Mouse (Mus musculus) cerebellum, postnatal 10 days (tissue): ENCODE measurements around the gene AC134908.4.

Experiments
- DNase-seq, 2 experiments: peaks; one replicate each; pipeline ENCODE4 v3.0.0; 2021; ENCODE audit warnings: mixed read lengths in 2 of 2

Gene AC134908.4

GRCm38 (mm10) chr17:25806507-25806906, 11.0 kb upstream of the AC134908.4 start:
- no peak for DNase-seq

- DNase-seq, result peak; percentile 80 to 81
Measured at GRCm38 (mm10) chr17:25802825-25803517, 7.5 kb upstream of the AC134908.4 start.

GRCm38 (mm10) chr17:25801029-25801428, 5.6 kb upstream of the AC134908.4 start:
- DNase-seq, result peak; percentile 82 to 85

- DNase-seq, result peak; percentile 86 to 93
Measured at GRCm38 (mm10) chr17:25796951-25797369, 1.5 kb upstream of the AC134908.4 start, which contains the start of gene Metrn. Gene Metrn (minus strand): TSS chr17:25797136.

- peak in 1 of 2 experiments; percentile 60 for DNase-seq
Measured at GRCm38 (mm10) chr17:25796211-25796771, 832 bp upstream of the AC134908.4 start.

- DNase-seq, result no peak
Measured at GRCm38 (mm10) chr17:25794998-25795397, 461 bp downstream of the AC134908.4 start.

DNA sequence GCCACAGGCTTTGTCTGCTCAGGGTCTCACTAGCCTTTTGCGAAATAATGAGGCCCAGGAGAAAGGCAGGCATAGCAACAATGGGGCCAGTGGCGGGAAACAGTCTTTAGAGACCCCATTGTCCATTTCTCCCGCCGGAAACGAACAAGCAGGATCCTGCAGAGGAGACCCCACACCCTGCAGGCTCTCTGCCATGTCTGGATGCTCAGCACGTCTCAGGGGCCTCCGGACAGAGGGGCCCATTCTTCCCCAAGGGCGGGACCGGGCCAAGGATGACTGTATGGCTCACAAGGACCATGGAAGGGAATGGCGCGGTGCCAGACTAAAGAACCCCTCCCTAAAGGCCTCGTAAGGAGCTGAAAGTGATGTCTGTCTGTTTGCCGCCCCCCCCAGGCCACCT, 1.3 kb downstream of the AC134908.4 start:
- DNase-seq, result peak in 1 of 2 experiments; percentile 51

DNA sequence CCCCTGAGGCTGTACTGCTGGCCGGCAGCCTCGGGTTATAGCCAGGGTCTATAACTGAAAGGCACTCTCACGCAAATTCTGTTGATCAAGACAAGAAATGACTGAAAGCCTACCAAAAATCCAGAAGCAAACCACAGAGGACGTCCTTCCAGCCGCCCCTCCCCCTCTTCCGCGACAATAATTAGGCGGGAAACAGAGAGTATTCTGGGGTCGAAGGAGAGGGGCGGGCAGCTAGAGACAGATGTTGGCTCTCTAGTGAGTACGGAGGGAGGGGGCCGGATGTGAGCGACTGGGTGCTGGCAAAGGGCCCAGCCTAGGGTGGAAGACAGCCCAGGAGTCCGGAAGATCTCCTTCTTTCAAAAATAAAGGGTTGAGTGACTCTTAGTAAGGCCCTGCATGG, 2.8 kb downstream of the AC134908.4 start, which contains the start of gene Fam173a:
Gene Fam173a (minus strand): TSS at position 287 of the 400 bp plus-strand sequence.
- DNase-seq, result peak; percentile 75 to 77

GRCm38 (mm10) chr17:25791843-25792527, 3.5 kb downstream of the AC134908.4 start:
- DNase-seq, result peak; percentile 92 to 94

GRCm38 (mm10) chr17:25791320-25791842, 4.1 kb downstream of the AC134908.4 start:
- DNase-seq, result peak in 1 of 2 experiments; percentile 44

GRCm38 (mm10) chr17:25786781-25787504, 8.5 kb downstream of the AC134908.4 start:
- DNase-seq, result no peak

GRCm38 (mm10) chr17:25786280-25786679, 9.2 kb downstream of the AC134908.4 start, which contains the start of gene Ccdc78:
Gene Ccdc78 (plus strand): TSS chr17:25786580.
- no peak for DNase-seq

GRCm38 (mm10) chr17:25785281-25785745, 10.1 kb downstream of the AC134908.4 start, which contains the start of gene Haghl:
Gene Haghl (minus strand): TSS chr17:25785673.
- DNase-seq, result peak; percentile 98

DNA sequence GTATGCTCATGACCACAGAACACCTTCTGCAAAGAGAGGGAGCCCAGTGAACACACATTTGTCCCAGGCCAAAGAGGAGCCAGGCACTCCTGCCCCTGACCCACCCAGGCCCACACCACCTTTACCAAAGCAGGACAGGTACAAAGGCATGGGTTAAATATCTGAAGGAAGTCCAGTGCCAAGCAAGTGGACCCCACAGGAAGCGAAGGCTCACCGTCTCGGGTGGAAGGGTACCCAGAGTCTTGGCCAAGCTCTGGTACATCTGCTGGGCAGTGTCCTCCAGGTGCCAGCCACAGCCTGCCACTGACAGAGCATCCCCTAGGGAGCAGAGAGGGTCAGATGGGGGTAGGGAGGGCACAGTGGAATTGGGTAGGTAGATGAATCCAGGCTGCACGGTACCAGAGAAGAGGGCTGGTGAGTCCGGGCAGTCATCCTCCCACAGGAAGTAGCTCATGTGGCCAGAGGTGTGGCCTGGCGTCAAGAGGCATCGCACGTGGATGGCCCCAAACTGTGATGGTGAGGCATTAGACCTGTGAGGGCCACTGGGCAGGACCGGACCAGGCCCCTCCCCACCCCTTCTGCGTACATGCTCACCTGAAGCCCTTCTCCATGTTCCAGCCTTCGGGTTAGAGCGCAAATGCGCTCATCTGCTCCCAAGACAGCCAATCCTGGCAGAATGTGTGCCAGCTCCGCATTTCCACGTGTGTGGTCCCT, 11.4 kb downstream of the AC134908.4 start:
- DNase-seq, result no peak

DNA sequence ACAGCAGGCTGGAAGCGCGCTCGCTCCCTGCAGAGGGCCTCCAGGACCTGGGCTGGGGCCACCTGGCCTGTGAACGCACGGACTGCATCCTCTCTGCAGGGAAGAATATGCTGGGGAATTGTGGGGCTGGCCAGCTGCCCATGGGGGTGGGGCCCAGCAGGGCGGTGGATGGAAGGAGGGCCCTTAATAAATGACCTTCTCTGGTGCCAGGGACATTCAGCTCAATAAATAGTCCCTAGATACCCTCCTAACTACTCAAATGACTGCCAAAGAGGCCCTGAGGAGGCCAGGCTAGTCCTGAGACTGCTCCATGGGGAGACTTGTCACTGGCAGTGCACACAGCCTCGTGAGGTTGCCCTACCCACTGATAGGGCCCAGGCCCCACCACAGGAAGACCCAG, 12.4 kb downstream of the AC134908.4 start:
- DNase-seq, result peak in 1 of 2 experiments; percentile 63

DNA sequence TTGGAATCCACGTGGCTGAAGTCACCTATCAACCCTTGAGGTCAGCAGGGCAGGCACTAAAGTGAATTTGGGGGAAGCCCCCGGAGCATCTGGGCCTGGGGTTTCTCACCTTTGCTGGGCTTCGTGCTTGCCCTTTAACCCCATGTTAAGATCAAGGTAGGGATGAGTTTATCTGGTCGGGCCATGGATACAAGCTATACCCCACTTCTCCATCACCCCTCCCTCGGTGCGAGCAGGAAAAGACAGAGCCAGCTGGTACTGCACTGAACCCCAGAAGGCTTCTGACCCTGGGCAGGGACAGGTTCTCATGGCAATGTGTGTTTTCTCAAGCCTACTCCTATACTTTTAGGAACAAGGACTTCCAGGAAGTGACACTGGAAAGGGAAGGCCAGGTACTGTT, 14.1 kb downstream of the AC134908.4 start:
- no peak for DNase-seq

- DNase-seq, result no peak
Measured at GRCm38 (mm10) chr17:25777948-25778347, 17.5 kb downstream of the AC134908.4 start.

DNA sequence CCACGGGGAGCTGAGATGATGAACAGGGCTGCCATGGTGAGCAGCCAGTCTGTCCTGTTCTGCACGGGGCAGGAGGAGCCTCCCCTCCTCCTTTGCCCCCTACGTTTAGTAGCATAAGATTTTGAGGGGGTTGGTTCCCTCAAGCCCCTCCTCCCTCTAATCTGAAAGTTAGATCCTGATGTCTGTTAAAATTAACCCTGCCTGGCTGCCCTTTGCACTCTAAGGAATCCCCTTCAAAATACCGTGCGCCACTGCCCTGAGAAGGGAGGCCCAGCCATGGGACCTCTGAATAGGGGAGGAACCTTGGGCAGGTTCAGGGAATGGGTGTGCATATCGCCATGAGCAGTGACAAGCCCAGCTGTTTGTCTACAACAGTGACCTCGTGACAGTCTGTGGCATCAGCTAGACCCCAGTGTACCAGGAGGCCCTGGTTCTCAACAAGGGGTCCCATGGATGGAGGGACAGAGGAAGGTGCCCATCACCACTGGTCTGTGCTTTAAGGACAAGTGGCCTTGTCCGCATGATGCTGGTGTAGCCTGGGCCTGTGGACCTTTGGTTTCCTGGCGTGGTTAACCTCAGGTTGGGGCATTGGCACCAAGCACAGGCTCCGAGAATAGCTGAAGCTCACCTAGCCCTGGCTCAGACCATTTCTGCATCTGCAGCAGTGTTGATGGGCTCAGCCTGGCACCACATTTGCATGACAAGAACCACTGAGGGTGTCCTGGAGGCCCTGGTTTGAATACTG, 20.0 kb downstream of the AC134908.4 start:
- no peak for DNase-seq

- DNase-seq, result peak; percentile 99
Measured at GRCm38 (mm10) chr17:25773549-25774120, 21.8 kb downstream of the AC134908.4 start, which contains the start of gene Narfl. Gene Narfl (plus strand): TSS chr17:25773776.

GRCm38 (mm10) chr17:25769331-25769730, 26.1 kb downstream of the AC134908.4 start:
- DNase-seq, result no peak
